Mouse (Mus musculus) hindbrain, embryonic 12.5 days (tissue): ENCODE data around the gene Gpr160. TPM values are rescaled to one million over a fixed set of nuclear protein-coding genes. Genes with fewer than 3 reads are reported as not detected.

Experiments used
- ATAC-seq: fragments of 200-750 bp; cut with Nextera tagmentation; 2 replicates; pipeline ENCODE4 v1.8.0; 2017; ENCODE audit warnings: moderate TSS enrichment; ENCODE audit not compliant: low FRiP score
- H3K27ac ChIP-seq: fragments of 300-500 bp; sonication (generic); 2 replicates; pipeline ENCODE4 v1.5.1; 2016; ENCODE audit warnings: mild to moderate bottlenecking
- H3K27me3 ChIP-seq: fragments of 300-500 bp; sonication (generic); 2 replicates; pipeline ENCODE4 v1.6.1; 2016; ENCODE audit warnings: mild to moderate bottlenecking
- H3K36me3 ChIP-seq: fragments of 300-500 bp; sonication (generic); 2 replicates; pipeline ENCODE4 v1.6.1; 2016; ENCODE audit warnings: mild to moderate bottlenecking
- H3K4me1 ChIP-seq: fragments of 300-500 bp; sonication (generic); 2 replicates; pipeline ENCODE4 v1.6.1; 2016
- H3K4me2 ChIP-seq: fragments of 300-500 bp; sonication (generic); replicated peaks from 2 replicates; pipeline ENCODE4 v1.6.1; 2016; ENCODE audit warnings: mild to moderate bottlenecking
- H3K4me3 ChIP-seq: fragments of 300-500 bp; sonication (generic); 2 replicates; pipeline ENCODE4 v1.5.1; 2016; ENCODE audit warnings: mild to moderate bottlenecking
- H3K9ac ChIP-seq: fragments of 300-500 bp; sonication (generic); 2 replicates; pipeline ENCODE4 v1.6.1; 2016; ENCODE audit warnings: mild to moderate bottlenecking, moderate library complexity
- H3K9me3 ChIP-seq: fragments of 300-500 bp; sonication (generic); replicated peaks from 2 replicates; pipeline ENCODE4 v1.6.1; 2016; ENCODE audit warnings: mild to moderate bottlenecking
- WGBS: fragments of 180-500 bp; shearing (Covaris S2); methylation state at CpG from one replicate; pipeline ENCODE4 v1.1.7; 2016; 5-methylcytosine and 5-hydroxymethylcytosine counted together
- polyA plus RNA-seq: library from polyadenylated mRNA; unstranded; fragments of >200 nt; fragmentation: Nextera tagmentation; extraction: Ambion mirVana; gene quantifications from 2 replicates; pipeline ENCODE4 v1.2.1, GENCODE M21; 2016

The Gpr160 gene
- polyA plus RNA-seq, 1 experiment from 2014 or later = 2.4 TPM

DNA sequence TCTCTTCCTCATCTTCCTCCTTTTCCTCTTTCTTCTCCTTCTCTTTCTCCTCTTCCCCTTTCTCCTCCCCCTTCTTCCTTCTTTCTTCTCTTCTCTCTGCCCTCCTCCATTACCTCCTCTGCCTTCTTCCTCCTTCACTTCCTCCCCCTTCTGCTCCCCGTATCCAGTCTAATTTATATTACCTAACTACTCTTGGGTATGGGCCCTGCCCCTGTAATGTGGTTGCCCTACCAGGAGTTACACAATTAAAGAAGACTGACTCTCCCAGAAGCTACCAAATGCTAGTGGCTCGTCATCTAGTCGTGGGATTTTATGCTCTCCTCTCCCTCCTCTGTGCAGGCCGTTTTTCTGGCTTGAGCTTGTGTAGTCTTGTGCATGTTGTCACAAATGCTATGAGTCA, 5.0 kb downstream of the Gpr160 start:
- Histone ChIP-seq H3K36me3 (no peaks in the 10 kb centered on the region), H3K4me1 (peaks cover 4% of the 10 kb centered on the region; the same call in 1 of the 2 replicates), H3K4me3 (no peak overlapping the region), H3K27ac (no peak overlapping the region), H3K9me3 (no peaks in the 10 kb centered on the region), H3K4me2 (no peak overlapping the region), H3K27me3 (peaks cover 23% of the 10 kb centered on the region), H3K9ac (no peak overlapping the region)
- no peak for ATAC-seq
- WGBS = 87% methylated on average over 4 of the region's 4 CpGs

DNA sequence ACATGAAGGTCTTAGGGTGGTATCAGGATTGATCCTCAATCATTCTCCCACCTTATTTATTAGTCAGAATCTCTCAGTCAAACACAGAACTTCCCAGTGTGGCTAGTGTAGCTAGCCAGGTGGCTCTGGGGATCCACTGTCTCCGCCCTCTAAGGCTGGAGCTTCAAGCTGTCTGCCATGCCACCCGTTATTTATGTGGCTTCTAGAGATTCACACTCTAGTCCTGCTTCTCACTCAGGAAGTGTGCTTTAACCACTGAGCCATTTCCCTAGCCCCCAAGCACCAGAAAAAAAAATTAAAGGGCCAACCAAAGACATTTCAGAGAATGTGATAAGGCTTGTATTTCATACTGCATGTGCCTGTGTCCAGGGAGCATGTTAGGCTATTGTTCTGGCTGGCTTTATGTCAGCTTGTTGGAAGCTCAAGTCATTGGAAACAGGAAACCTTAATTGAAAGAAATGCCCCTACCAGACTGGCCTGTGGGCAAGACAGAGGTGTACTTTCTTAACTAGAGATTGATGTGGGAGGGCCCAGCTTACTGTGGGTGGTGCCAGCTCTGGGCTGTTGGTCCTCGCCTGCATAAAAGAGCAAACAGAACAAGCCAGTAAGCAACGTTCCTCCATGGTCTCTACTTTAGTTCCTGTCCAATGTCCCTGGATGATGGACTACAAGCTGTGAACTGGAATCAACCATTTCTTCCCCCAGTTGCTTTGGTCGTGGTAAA, 8.1 kb downstream of the Gpr160 start:
- Histone ChIP-seq H3K9me3 (no peaks in the 10 kb centered on the region), H3K27ac (no peak overlapping the region), H3K4me3 (no peak overlapping the region), H3K9ac (no peak overlapping the region), H3K27me3 (no peaks in the 10 kb centered on the region), H3K4me2 (no peak overlapping the region), H3K36me3 (no peaks in the 10 kb centered on the region), H3K4me1 (no peaks in the 10 kb centered on the region)
- no peak for ATAC-seq
- WGBS = 83% methylated on average over 5 of the region's 5 CpGs

GRCm38 (mm10) chr3:30864640-30865039, 8.9 kb downstream of the Gpr160 start:
- 91% methylated on average over 1 of the region's 1 CpGs for WGBS
- no peak overlapping the region for H3K27ac ChIP-seq
- no peaks in the 10 kb centered on the region for H3K36me3 ChIP-seq
- H3K4me2 ChIP-seq = no peak overlapping the region
- no peaks in the 10 kb centered on the region for H3K4me1 ChIP-seq
- H3K27me3 ChIP-seq = no peaks in the 10 kb centered on the region
- no peaks in the 10 kb centered on the region for H3K9me3 ChIP-seq
- no peak overlapping the region for H3K9ac ChIP-seq
- H3K4me3 ChIP-seq = no peak overlapping the region
- ATAC-seq = no peak

DNA sequence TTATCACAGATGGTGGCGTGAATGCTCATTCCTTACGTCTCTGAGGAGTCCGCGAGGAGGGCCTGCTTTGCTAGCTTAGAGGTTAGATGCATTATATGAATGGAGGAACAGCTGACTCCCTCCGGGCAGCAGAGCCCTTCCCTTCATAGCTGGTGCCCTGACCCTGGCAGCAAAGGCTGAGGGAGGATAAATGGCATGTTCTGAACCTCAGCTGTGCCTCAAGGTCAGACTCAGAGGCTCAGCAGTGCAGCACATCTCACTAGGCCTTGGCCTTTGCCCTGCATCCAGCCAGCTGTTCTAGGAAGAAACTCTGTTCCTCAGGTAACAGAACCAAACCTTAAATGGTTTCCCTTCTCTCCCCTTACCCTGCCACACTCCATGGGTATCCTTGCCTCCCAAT, 12.4 kb downstream of the Gpr160 start:
- no peaks in the 10 kb centered on the region for H3K4me1 ChIP-seq
- 86% methylated on average over 5 of the region's 5 CpGs for WGBS
- no peak overlapping the region for H3K27ac ChIP-seq
- no peaks in the 10 kb centered on the region for H3K27me3 ChIP-seq
- H3K9me3 ChIP-seq = no peaks in the 10 kb centered on the region
- H3K9ac ChIP-seq = no peak overlapping the region
- ATAC-seq = no peak
- H3K36me3 ChIP-seq = no peaks in the 10 kb centered on the region
- H3K4me3 ChIP-seq = no peak overlapping the region
- H3K4me2 ChIP-seq = no peak overlapping the region

DNA sequence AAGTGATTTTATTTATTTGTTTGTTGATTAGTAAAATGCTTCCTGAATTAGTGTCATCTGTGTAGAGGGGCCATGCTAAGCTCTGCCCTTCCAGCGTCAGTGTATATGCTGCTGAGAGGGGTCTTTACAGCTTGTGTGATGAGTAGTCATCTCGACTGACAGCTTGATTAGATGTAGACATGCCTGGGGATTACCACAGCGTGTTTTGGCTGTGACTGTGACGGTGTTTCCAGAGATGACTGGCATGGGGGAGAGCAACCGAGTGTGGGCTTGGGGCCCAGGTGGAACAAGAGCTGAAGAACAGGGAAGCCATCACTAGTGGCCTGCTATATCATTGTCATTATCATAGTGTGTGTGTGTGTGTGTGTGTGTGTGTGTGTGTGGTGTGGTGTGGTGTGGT, 12.9 kb downstream of the Gpr160 start:
- H3K4me1 ChIP-seq = no peaks in the 10 kb centered on the region
- H3K9ac ChIP-seq = no peak overlapping the region
- H3K4me3 ChIP-seq = no peak overlapping the region
- ATAC-seq = no peak
- H3K4me2 ChIP-seq = no peak overlapping the region
- H3K27me3 ChIP-seq = no peaks in the 10 kb centered on the region
- no peak overlapping the region for H3K27ac ChIP-seq
- no peaks in the 10 kb centered on the region for H3K9me3 ChIP-seq
- WGBS = 78% methylated on average over 5 of the region's 5 CpGs
- no peaks in the 10 kb centered on the region for H3K36me3 ChIP-seq

DNA sequence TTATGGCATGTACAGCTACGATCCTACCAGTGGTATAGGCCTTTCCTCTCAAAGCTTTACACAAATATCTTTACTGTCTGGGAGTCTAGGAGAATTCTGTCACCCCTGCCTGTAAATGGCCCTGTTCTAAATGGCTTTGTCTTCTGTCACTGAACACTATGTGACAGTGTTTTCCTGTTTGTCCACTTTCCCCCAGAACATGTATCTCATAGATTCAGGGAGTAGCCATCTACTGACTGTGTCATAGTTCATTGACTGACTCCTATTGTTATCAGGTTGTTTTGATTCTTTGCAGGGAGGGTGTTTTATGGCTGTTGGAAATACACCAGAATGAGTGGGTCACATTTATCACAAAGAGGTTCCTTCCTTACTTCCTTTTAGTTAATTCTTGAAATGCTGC, 14.2 kb downstream of the Gpr160 start:
- Histone ChIP-seq H3K27ac (no peak overlapping the region), H3K9ac (no peak overlapping the region), H3K4me3 (no peak overlapping the region), H3K4me2 (no peak overlapping the region), H3K9me3 (no peaks in the 10 kb centered on the region), H3K36me3 (no peaks in the 10 kb centered on the region), H3K4me1 (no peaks in the 10 kb centered on the region), H3K27me3 (no peaks in the 10 kb centered on the region)
- ATAC-seq = no peak
- WGBS = 100% methylated on average over 1 of the region's 1 CpGs

DNA sequence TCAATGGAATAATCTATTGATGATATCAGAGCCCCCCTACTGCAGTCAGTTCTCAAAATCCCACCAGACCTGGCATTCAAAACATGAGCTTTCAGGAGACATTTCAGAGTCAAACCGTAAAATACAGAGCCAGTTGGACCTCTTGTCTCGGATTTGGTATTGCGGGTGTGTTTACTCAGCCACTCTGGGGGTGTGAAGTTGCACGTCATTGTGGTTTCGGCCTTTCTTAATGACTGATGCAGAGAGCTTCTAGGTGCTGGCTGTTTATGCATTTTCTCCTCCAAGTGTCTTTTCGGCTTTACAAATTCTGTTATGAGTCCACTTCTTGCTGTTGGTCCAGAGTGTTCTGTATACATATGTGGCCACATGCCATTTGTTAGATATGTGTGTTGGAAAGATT, 21.0 kb downstream of the Gpr160 start:
- Histone ChIP-seq H3K9me3 (no peaks in the 10 kb centered on the region), H3K27me3 (no peaks in the 10 kb centered on the region), H3K4me2 (no peak overlapping the region), H3K4me1 (no peaks in the 10 kb centered on the region), H3K27ac (no peak overlapping the region), H3K36me3 (no peaks in the 10 kb centered on the region), H3K4me3 (no peak overlapping the region), H3K9ac (no peak overlapping the region)
- ATAC-seq = no peak
- whole genome bisulfite sequencing = 93% methylated on average over 6 of the region's 6 CpGs

GRCm38 (mm10) chr3:30887449-30887848, 31.7 kb downstream of the Gpr160 start:
- no peak for ATAC-seq
- no peaks in the 10 kb centered on the region for H3K4me1 ChIP-seq
- no peak overlapping the region for H3K9ac ChIP-seq
- no peak overlapping the region for H3K4me2 ChIP-seq
- H3K36me3 ChIP-seq = no peaks in the 10 kb centered on the region
- WGBS = 92% methylated on average over 3 of the region's 3 CpGs
- H3K27me3 ChIP-seq = no peaks in the 10 kb centered on the region
- no peaks in the 10 kb centered on the region for H3K9me3 ChIP-seq
- no peak overlapping the region for H3K4me3 ChIP-seq
- H3K27ac ChIP-seq = no peak overlapping the region

DNA sequence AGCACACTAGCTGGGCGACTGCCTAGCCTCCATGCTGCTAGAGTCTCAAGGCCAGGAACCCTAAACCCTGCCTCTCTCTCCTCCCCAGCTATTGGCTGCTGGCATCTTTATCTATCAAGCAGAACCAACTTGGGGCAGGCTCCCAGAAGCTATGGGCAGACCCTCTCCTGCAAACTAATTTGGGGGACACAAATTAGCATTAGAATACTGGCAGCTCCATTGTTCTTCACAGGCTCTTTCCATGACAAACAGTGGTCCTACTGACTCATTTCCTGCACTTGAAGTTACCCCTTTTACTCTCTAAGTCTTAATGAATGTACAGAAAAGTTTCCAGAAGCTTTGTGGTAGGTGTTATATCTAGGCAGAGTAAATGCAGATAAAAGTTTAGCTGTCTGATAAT, 33.3 kb downstream of the Gpr160 start:
- WGBS = 29% methylated on average over 1 of the region's 1 CpGs
- Histone ChIP-seq H3K4me1 (no peaks in the 10 kb centered on the region), H3K36me3 (no peaks in the 10 kb centered on the region), H3K9ac (no peak overlapping the region), H3K4me2 (no peak overlapping the region), H3K27ac (no peak overlapping the region), H3K9me3 (no peaks in the 10 kb centered on the region), H3K27me3 (no peaks in the 10 kb centered on the region), H3K4me3 (no peak overlapping the region)
- ATAC-seq = no peak

DNA sequence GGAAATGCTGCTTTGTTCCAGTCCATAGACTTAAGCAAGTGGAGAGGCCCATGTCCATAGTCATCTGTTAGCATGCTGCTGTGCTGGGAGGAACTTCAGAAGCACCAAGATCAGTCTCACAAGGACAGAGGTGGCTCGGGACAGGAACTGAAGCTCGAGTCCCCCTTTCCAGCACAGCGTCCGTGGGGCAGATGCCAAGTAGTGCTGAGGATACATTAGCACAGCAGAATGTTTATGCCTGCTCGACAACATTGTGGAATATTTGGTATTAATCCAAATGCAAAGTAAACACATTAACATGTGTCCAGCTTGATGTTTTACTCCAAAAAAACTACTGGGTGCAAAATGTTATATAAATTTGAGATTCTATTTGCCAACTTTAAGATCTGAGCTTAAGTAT, 41.0 kb downstream of the Gpr160 start:
- ATAC-seq = no peak
- whole genome bisulfite sequencing = 90% methylated on average over 5 of the region's 5 CpGs

DNA sequence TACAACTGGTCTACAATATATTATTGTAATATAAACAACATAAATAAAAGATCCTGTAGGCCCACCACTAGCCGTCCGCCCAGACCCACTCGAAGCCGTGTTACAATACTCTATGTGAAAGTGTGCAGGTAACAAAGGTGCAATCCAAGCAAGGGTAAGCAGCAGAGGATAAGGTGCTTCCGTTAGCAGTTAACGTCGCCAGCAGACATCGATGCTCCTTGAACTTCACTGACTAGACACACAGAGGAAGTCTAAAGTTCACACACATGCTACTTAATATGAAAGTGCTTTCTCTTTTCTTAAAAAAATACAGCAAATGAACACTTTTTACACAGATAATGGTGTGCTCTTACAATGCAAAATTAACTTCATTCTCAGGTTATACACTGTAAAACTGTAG, 43.7 kb downstream of the Gpr160 start:
- Histone ChIP-seq H3K27ac (no peak overlapping the region), H3K4me1 (no peaks in the 10 kb centered on the region), H3K4me2 (no peak overlapping the region), H3K4me3 (no peak overlapping the region), H3K9ac (no peak overlapping the region), H3K36me3 (peaks cover 19% of the 10 kb centered on the region), H3K9me3 (no peaks in the 10 kb centered on the region), H3K27me3 (no peaks in the 10 kb centered on the region)
- 98% methylated on average over 8 of the region's 8 CpGs for WGBS
- ATAC-seq = no peak

More for the DNA sequence above, 41.0 kb downstream of the Gpr160 start:
- no peak overlapping the region for H3K4me3 ChIP-seq
- H3K9me3 ChIP-seq = no peaks in the 10 kb centered on the region
- H3K36me3 ChIP-seq = peaks cover 12% of the 10 kb centered on the region
- H3K4me1 ChIP-seq = no peaks in the 10 kb centered on the region
- H3K4me2 ChIP-seq = no peak overlapping the region
- no peak overlapping the region for H3K27ac ChIP-seq
- H3K27me3 ChIP-seq = no peaks in the 10 kb centered on the region
- no peak overlapping the region for H3K9ac ChIP-seq

DNA sequence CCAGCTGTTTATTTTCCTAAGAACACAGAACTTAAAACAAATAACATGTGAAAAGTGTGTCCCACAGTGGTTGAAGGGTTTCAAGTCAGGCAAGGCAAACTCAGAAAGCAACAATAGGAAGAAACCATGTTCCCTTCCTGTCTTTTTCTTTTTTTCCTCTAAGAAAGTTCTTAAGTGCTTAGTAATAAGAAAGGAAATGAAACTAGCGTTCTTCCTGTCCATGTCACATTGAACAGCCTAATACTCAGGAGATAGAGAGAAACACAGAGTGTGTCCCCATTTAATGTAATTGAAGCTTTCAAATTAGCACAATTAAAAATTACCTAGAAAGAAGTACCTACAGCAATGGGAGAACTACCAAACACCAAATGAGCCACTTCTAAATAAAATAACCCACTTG, 48.9 kb downstream of the Gpr160 start:
- Histone ChIP-seq H3K4me2 (no peak overlapping the region), H3K9me3 (no peaks in the 10 kb centered on the region), H3K4me1 (no peaks in the 10 kb centered on the region), H3K27me3 (no peaks in the 10 kb centered on the region), H3K27ac (no peak overlapping the region), H3K36me3 (peaks cover 35% of the 10 kb centered on the region), H3K9ac (no peak overlapping the region), H3K4me3 (no peak overlapping the region)
- 88% methylated on average over 1 of the region's 1 CpGs for WGBS
- no peak for ATAC-seq

DNA sequence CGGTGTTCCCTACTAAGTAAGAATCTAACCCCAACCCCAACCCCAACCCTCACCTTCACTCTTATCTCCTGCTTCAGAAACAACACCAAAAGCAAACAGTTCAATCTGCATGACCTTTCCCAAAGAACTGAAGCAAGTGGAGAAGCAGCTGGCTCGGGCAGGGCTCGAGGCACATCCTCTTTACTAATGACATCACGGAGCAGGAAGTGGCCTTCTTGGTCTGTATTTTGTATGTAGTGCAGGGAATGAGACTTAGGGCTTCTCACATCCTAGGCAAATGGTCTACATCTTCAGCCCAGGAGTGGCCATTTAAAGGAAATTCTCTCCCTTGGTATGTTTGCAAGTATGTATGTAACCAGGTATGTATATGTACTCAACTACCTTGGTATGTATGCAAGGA, 61.4 kb downstream of the Gpr160 start:
- Histone ChIP-seq H3K4me3 (no peak overlapping the region), H3K27ac (no peak overlapping the region), H3K36me3 (peaks cover 39% of the 10 kb centered on the region), H3K4me1 (no peaks in the 10 kb centered on the region), H3K9me3 (no peaks in the 10 kb centered on the region), H3K9ac (no peak overlapping the region), H3K4me2 (no peak overlapping the region), H3K27me3 (no peaks in the 10 kb centered on the region)
- ATAC-seq = no peak
- 88% methylated on average over 4 of the region's 4 CpGs for WGBS
